Mouse (Mus musculus) intestine, embryonic 14.5 days (tissue): ENCODE data around the gene Dusp19. TPM values are rescaled to one million over a fixed set of nuclear protein-coding genes. Genes with fewer than 3 reads are reported as not detected.

ENCODE experiments used
- ATAC-seq: fragments of 200-750 bp; cut with Nextera tagmentation; replicated peaks from 2 replicates; pipeline ENCODE4 v1.8.0; 2017; ENCODE audit warnings: low read depth, moderate number of reproducible peaks, moderate TSS enrichment, moderate library complexity; ENCODE audit not compliant: low FRiP score, low TSS enrichment
- DNase-seq: peaks from one replicate; pipeline ENCODE4 v3.0.0-alpha.2; 2018; ENCODE audit warnings: low spot score
- H3K27ac ChIP-seq: fragments of 300-500 bp; sonication (generic); 2 replicates; pipeline ENCODE4 v1.5.1; 2014; ENCODE audit warnings: low read depth, mild to moderate bottlenecking, control low read depth
- H3K27me3 ChIP-seq: fragments of 300-500 bp; sonication (generic); replicated peaks from 2 replicates; pipeline ENCODE4 v1.6.1; 2014; ENCODE audit warnings: low read length, control low read depth; ENCODE audit not compliant: control insufficient read depth, insufficient read depth
- H3K36me3 ChIP-seq: fragments of 300-500 bp; sonication (generic); 2 replicates; pipeline ENCODE4 v1.6.1; 2014; ENCODE audit warnings: low read length, control low read depth; ENCODE audit not compliant: control insufficient read depth, insufficient read depth
- H3K4me1 ChIP-seq: fragments of 300-500 bp; sonication (generic); replicated peaks from 2 replicates; pipeline ENCODE4 v1.6.1; 2014; ENCODE audit warnings: low read length, control low read depth, mixed read lengths; ENCODE audit not compliant: control insufficient read depth, insufficient read depth
- H3K4me2 ChIP-seq: fragments of 300-500 bp; sonication (generic); 2 replicates; pipeline ENCODE4 v1.6.1; 2014; ENCODE audit warnings: low read length
- H3K4me3 ChIP-seq: fragments of 300-500 bp; sonication (generic); 2 replicates; pipeline ENCODE4 v1.5.1; 2014; ENCODE audit warnings: low read depth, low read length, control low read depth, mixed read lengths
- H3K9ac ChIP-seq: fragments of 300-500 bp; sonication (generic); 2 replicates; pipeline ENCODE4 v1.6.1; 2014; ENCODE audit warnings: mild to moderate bottlenecking, low read length
- H3K9me3 ChIP-seq: fragments of 300-500 bp; sonication (generic); 2 replicates; pipeline ENCODE4 v1.6.1; 2016; ENCODE audit warnings: low read length, control low read depth; ENCODE audit not compliant: control insufficient read depth
- WGBS: fragments of 180-500 bp; shearing (Covaris S2); extraction: QIAGEN DNeasy Blood & Tissue Kit; methylation state at CpG from one replicate; pipeline ENCODE4 v1.1.7; 2014; 5-methylcytosine and 5-hydroxymethylcytosine counted together
- polyA plus RNA-seq: library from polyadenylated mRNA; unstranded; fragments of >200 nt; fragmentation: Nextera tagmentation; extraction: Ambion mirVana; gene quantifications from 2 replicates; pipeline ENCODE4 v1.2.1, GENCODE M21; 2014

The Dusp19 gene
- polyA plus RNA-seq, 1 experiment from 2014 or later, result 19.5 TPM

DNA sequence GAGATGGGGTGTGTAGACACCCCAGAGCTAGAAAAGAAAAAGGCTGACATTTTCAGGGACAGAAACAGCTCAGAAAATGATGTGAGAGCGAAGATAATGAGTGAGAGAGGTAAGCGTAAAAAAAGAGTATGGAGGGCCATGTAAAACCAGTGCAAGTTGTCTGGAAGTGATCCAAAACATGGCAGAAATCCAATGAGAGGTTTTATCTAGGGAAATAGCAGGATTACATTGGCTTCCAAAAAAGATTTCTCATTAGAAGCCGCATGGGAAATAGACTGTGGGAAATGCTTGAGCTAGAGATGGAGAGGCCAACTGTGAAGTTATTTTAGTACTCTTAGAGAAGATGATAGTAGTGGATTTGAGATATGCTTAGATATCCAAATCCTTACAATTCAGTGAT lies 5.1 kb downstream of the Dusp19 start:
- DNase-seq (no peak), ATAC-seq (no peak)
- Histone ChIP-seq H3K4me3 (no peak overlapping the region), H3K9ac (no peak overlapping the region), H3K4me1 (peaks cover 11% of the 10 kb centered on the region), H3K4me2 (no peak overlapping the region), H3K27ac (no peak overlapping the region), H3K36me3 (peaks cover 29% of the 10 kb centered on the region), H3K9me3 (no peaks in the 10 kb centered on the region), H3K27me3 (no peaks in the 10 kb centered on the region)
- 92% methylated on average over 3 of the region's 3 CpGs for WGBS

DNA sequence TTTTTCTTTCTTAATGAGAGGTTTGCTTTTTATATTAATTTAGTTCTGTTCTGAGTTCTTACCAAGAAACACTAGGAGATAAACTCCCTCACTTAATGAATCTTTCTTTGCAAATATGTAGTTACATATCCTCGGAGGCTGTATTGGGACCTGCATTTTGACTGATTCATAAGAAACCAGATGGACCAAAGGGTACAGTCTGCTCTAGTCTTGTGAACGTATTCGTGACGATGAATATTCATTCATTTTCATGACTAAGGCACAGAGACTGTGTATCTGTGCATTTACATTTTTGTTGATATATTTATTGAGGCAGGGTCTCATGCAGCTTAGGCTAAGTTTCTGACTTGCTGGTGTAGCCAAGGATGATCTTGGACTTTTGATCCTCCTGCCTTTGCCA lies 7.7 kb downstream of the Dusp19 start:
- Histone ChIP-seq H3K4me2 (no peak overlapping the region), H3K9me3 (no peaks in the 10 kb centered on the region), H3K36me3 (peaks cover 33% of the 10 kb centered on the region), H3K27me3 (no peaks in the 10 kb centered on the region), H3K9ac (no peak overlapping the region), H3K27ac (no peak overlapping the region), H3K4me3 (no peak overlapping the region), H3K4me1 (no peaks in the 10 kb centered on the region)
- WGBS, result 95% methylated on average over 4 of the region's 4 CpGs
- DNase-seq (no peak), ATAC-seq (no peak)

DNA sequence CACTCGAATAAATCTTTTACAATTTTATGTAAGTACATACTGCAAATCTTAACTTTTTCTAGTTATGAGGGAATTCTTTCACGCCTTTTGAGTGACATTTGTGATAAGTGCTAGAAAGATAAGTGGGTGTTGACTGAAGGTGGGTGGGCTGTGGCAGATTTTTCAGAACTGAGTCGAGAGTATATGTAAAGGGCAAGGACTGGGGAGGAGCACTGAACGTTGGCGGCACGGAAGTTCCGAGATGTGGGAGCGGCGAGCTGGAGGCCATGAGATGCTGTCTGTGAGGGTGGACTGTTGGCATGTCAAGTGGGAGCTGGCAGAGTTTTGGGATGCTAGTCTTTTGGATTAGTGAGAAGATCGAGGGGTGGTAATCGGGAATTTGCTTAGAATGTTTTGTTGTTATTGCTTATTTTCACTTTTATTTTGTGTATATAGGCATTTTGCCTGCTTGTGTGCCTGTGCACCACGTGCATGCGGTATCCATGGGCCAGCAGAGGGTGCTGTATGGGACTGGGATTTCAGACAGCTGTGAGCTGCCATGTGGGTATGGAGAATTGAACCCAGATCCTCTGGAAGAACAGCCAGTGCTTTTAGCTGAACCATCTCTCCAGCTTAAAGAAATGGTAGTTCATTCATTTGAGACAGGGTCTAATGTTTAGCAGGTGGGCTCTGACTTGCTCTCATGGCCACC lies 15.6 kb downstream of the Dusp19 start:
- no peaks in the 10 kb centered on the region for H3K4me1 ChIP-seq
- no peak overlapping the region for H3K9ac ChIP-seq
- no peaks in the 10 kb centered on the region for H3K36me3 ChIP-seq
- H3K27me3 ChIP-seq, result no peaks in the 10 kb centered on the region
- H3K4me2 ChIP-seq, result no peak overlapping the region
- 88% methylated on average over 13 of the region's 13 CpGs for WGBS
- DNase-seq (no peak), ATAC-seq (no peak)
- H3K9me3 ChIP-seq, result no peaks in the 10 kb centered on the region
- no peak overlapping the region for H3K27ac ChIP-seq
- no peak overlapping the region for H3K4me3 ChIP-seq

DNA sequence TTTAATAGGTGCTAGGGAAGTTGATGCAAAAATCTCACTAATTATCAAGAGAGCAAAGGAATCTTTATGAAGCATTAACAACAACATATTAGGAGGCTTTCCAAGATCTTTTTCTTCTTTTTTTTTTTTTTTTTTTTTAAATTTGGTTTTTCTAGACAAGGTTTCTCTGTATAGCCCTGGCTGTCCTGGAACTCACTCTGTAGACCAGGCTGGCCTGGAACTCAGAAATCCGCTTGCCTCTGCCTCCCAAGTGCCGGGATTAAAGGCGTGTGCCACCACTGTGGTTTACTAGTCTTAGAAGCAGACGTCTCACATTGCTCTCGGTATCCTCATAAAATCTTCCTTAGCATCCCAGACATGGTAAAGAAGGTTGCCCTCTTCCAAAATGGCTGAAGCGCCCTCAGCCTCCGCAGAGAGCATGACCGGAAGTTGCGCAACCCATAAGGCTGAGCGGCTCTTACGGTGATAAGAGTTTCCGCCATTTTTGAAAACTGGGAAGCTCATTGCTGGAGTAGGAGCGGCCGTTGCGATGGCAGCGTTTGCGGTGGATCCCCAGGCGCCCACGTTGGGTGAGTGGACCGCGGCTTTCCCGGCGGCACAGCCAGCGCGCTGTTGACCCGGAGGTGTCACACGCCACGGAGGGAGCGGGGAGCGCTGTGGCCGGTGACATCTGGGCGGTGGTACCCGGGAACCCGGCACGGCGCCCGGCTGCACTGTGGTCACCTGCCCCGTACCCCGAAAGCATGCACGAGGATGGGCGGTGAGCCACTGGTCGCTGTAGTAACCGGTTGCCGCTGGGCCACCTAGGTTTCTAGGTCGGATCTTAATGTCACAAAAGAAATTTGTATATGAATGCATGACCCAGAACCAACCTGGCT lies 21.8 kb downstream of the Dusp19 start:
- Histone ChIP-seq H3K9ac (peak overlapping the region; percentile 69), H3K9me3 (no peaks in the 10 kb centered on the region), H3K4me1 (peaks cover 5% of the 10 kb centered on the region; the same call in 1 of the 2 replicates), H3K4me2 (peak overlapping the region; percentile 67), H3K27me3 (no peaks in the 10 kb centered on the region), H3K4me3 (peak overlapping the region; percentile 80), H3K27ac (no peak overlapping the region), H3K36me3 (peaks cover 12% of the 10 kb centered on the region)
- peak; percentile 97 for DNase-seq
- peak; percentile 98 for ATAC-seq
- under 1% methylated on average over 45 of the region's 45 CpGs for WGBS

- Histone ChIP-seq H3K4me1 (peaks cover 5% of the 10 kb centered on the region; the same call in 1 of the 2 replicates), H3K27me3 (no peaks in the 10 kb centered on the region), H3K36me3 (peaks cover 20% of the 10 kb centered on the region), H3K4me3 (peak overlapping the region; percentile 80), H3K9ac (peak overlapping the region; percentile 69), H3K27ac (no peak overlapping the region), H3K4me2 (peak overlapping the region; percentile 67), H3K9me3 (no peaks in the 10 kb centered on the region)
- 15% methylated on average over 8 of the region's 8 CpGs for WGBS
- no peak for ATAC-seq
- DNase-seq, result no peak
Observed at GRCm38 (mm10) chr2:80639398-80639797, 22.6 kb downstream of the Dusp19 start.

GRCm38 (mm10) chr2:80639864-80640263 lies 23.0 kb downstream of the Dusp19 start:
- peaks cover 24% of the 10 kb centered on the region for H3K36me3 ChIP-seq
- 63% methylated on average over 3 of the region's 3 CpGs for WGBS
- ATAC-seq, result no peak
- peak overlapping the region; percentile 80; the same call in 1 of the 2 replicates for H3K4me3 ChIP-seq
- no peaks in the 10 kb centered on the region for H3K27me3 ChIP-seq
- H3K27ac ChIP-seq, result no peak overlapping the region
- H3K4me1 ChIP-seq, result peaks cover 5% of the 10 kb centered on the region; the same call in 1 of the 2 replicates
- no peaks in the 10 kb centered on the region for H3K9me3 ChIP-seq
- no peak overlapping the region for H3K9ac ChIP-seq
- peak overlapping the region; percentile 67 for H3K4me2 ChIP-seq
- DNase-seq, result no peak

DNA sequence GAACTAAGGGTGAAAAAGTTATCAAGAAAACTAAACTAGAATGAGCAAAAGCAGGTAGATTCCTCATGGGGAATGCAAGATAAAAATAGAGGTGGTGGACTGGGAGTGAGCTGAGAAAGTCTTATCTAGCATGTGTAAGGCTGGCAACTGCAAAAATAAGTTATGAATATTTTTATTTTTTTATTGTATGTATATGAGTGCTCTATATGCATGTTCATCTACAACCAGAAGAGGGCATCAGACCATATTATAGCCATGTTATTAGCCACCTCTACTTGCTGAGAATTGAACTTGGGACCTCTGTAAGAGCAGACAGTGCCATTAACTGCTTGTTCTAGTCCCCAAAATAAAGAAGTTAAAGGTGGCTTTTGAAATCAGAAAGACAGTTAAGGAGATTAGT lies 44.6 kb downstream of the Dusp19 start:
- Histone ChIP-seq H3K36me3 (peaks cover 24% of the 10 kb centered on the region), H3K4me1 (no peaks in the 10 kb centered on the region), H3K4me2 (no peak overlapping the region), H3K27me3 (no peaks in the 10 kb centered on the region), H3K9me3 (no peaks in the 10 kb centered on the region), H3K4me3 (no peak overlapping the region), H3K27ac (no peak overlapping the region), H3K9ac (no peak overlapping the region)
- DNase-seq (no peak), ATAC-seq (no peak)

DNA sequence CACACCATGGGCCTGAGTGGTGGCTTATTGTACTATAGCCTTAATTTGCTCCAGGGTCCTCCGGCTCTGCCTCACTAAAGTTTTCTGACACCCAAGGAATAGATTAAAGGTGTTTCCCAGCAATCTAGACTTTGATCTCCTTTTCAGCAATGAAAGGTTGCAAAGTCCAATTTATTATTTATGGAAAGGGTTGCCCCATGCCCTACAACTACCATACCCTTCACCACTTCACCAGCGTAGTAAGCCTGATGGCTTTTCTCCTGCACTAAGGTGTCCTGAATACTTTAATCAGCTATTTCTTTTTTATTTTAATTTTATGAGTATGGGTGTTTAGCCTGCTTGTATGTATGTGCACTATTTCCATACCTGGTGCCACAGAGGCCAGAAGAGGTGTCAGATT lies 45.8 kb downstream of the Dusp19 start:
- WGBS, result 98% methylated on average over 2 of the region's 2 CpGs
- DNase-seq (no peak), ATAC-seq (no peak)
- H3K36me3 ChIP-seq, result peaks cover 14% of the 10 kb centered on the region
- no peaks in the 10 kb centered on the region for H3K4me1 ChIP-seq
- no peak overlapping the region for H3K4me2 ChIP-seq
- H3K27ac ChIP-seq, result no peak overlapping the region
- no peaks in the 10 kb centered on the region for H3K9me3 ChIP-seq
- no peak overlapping the region for H3K4me3 ChIP-seq
- H3K9ac ChIP-seq, result no peak overlapping the region
- H3K27me3 ChIP-seq, result no peaks in the 10 kb centered on the region
